Mouse (Mus musculus) G1E (cell line): Measurements from ENCODE around the gene Sdsl. TPM values are rescaled to one million over a fixed set of nuclear protein-coding genes. Genes with fewer than 3 reads are reported as not detected.
A peak's percentile ranks its signal among the peaks of the same experiment; 100 is the strongest.

Source experiments
- ATAC-seq: 2 replicates; pipeline ENCODE4 v1.8.0; 2016; ENCODE audit warnings: mild to moderate bottlenecking; ENCODE audit not compliant: insufficient number of reproducible peaks, poor library complexity, low FRiP score, severe bottlenecking; ENCODE audit errors: extremely low read depth
- DNase-seq: peaks from one replicate; pipeline ENCODE4 v3.0.0; 2012; ENCODE audit warnings: low spot score
- H3K27me3 ChIP-seq: 2 replicates; pipeline ENCODE4 v1.6.1; 2012; ENCODE audit warnings: mild to moderate bottlenecking, low read length, inconsistent platforms; ENCODE audit not compliant: insufficient read depth
- H3K36me3 ChIP-seq: replicated peaks from 2 replicates; pipeline ENCODE3; 2012; ENCODE audit warnings: mild to moderate bottlenecking, inconsistent platforms
- H3K4me1 ChIP-seq: 2 replicates; pipeline ENCODE4 v1.6.1; 2012; ENCODE audit warnings: low read depth, low read length, inconsistent platforms, mixed read lengths; ENCODE audit not compliant: insufficient read depth
- H3K4me3 ChIP-seq: 2 replicates; pipeline ENCODE4 v1.5.1; 2012; ENCODE audit warnings: low read depth, mild to moderate bottlenecking, inconsistent platforms, low read length, moderate library complexity, mixed read lengths
- H3K9me3 ChIP-seq: replicated peaks from 2 replicates; pipeline ENCODE4 v1.6.1; 2012; ENCODE audit warnings: inconsistent platforms
- CTCF ChIP-seq: IDR thresholded peaks from 2 replicates; pipeline ENCODE4 v1.5.1; 2012; ENCODE audit warnings: low read depth, low read length, inconsistent platforms, mixed read lengths
- GATA1 ChIP-seq: IDR thresholded peaks from 2 replicates; pipeline ENCODE4 v1.6.1; 2012; ENCODE audit warnings: borderline replicate concordance, low read length, inconsistent platforms, mixed read lengths
- GATA2 ChIP-seq: IDR thresholded peaks from 2 replicates; pipeline ENCODE4 v1.6.1; 2012; ENCODE audit warnings: low read depth, low read length, inconsistent platforms, borderline replicate concordance
- POLR2AphosphoS5 ChIP-seq: IDR thresholded peaks from 2 replicates; pipeline ENCODE4 v1.6.1; 2012; ENCODE audit warnings: low read depth, low read length, inconsistent platforms; ENCODE audit not compliant: insufficient replicate concordance
- TAL1 ChIP-seq: conservative IDR thresholded peaks from 2 replicates; pipeline ENCODE4 v1.6.1; 2012; ENCODE audit warnings: low read depth, low read length, inconsistent platforms, mixed read lengths
- polyA plus RNA-seq: library from polyadenylated mRNA; stranded (reverse); fragments of >175 nt; gene quantifications from 2 replicates; pipeline ENCODE4 v1.2.3, GENCODE M21; 2012
- total RNA-seq, 2 experiments: library from RNA; stranded (forward) in 1 of 2; stranded (reverse) in 1 of 2; fragments of 200-1000 nt in 1 of 2; fragments of >200 nt in 1 of 2; fragmentation: Nextera tagmentation in 1 of 2; gene quantifications; 2 replicates each; pipeline ENCODE4 v1.2.3; 2014 to 2017

Sdsl gene
- total and polyA plus RNA-seq, 3 experiments = 0.98 to 1.6 TPM; not detected in 1

GRCm38 (mm10) chr5:120473361-120473760 is 751 bp upstream of the Sdsl start:
- no peak for DNase-seq
- Histone ChIP-seq H3K36me3 (no peaks in the 10 kb centered on the region), H3K4me3 (no peak overlapping the region), H3K9me3 (no peaks in the 10 kb centered on the region), H3K4me1 (no peaks in the 10 kb centered on the region), H3K27me3 (peaks cover 33% of the 10 kb centered on the region)
- no peak for ATAC-seq
- TF ChIP-seq GATA1 = no peak
- TF ChIP-seq TAL1 = no peak

DNA sequence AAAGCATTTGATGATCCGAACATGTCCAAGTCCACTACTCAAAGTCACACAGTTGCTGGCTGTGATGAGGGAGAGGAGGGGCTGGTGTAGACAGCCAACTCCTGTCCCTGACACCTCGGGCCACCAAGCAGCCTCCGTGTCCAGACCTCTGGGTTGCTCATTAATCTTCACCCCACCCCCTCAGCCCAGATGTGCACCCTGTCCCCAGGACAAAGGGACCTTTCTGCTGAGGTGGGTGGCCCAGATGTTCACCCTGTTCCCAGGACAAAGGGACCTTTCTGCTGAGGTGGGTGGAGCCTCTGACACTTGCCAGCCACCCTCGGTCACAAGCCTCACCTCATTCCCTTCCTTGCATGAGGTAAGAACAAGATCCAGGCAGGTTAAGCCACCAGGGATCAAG is 1.1 kb downstream of the Sdsl start:
- peaks cover 28% of the 10 kb centered on the region for H3K27me3 ChIP-seq
- DNase-seq (no peak), ATAC-seq (no peak)
- 0 out of 2 replicates have a peak, but pooled peaks cover 2% of the 10 kb centered on the region for H3K4me1 ChIP-seq
- no peaks in the 10 kb centered on the region for H3K9me3 ChIP-seq
- no peaks in the 10 kb centered on the region for H3K36me3 ChIP-seq
- H3K4me3 ChIP-seq = no peak overlapping the region
- no peak for TF ChIP-seq GATA1
- no peak for TF ChIP-seq POLR2AphosphoS5
- TF ChIP-seq CTCF = no peak
- no peak for TF ChIP-seq TAL1
- TF ChIP-seq GATA2 = no peak

- H3K36me3 ChIP-seq = no peaks in the 10 kb centered on the region
- ATAC-seq (no peak), DNase-seq (no peak)
- H3K4me1 ChIP-seq = 0 out of 2 replicates have a peak, but pooled peaks cover 2% of the 10 kb centered on the region
- TF ChIP-seq GATA1 (no peak), POLR2AphosphoS5 (no peak), TAL1 (no peak), CTCF (no peak), GATA2 (no peak)
- no peak overlapping the region for H3K4me3 ChIP-seq
- peaks cover 3% of the 10 kb centered on the region; the same call in 1 of the 2 replicates for H3K9me3 ChIP-seq
- H3K27me3 ChIP-seq = peaks cover 16% of the 10 kb centered on the region
Observed at GRCm38 (mm10) chr5:120468830-120469229, 3.8 kb downstream of the Sdsl start.

- Histone ChIP-seq H3K36me3 (no peaks in the 10 kb centered on the region), H3K27me3 (peaks cover 12% of the 10 kb centered on the region), H3K9me3 (peaks cover 3% of the 10 kb centered on the region; the same call in 1 of the 2 replicates), H3K4me1 (0 out of 2 replicates have a peak, but pooled peaks cover 2% of the 10 kb centered on the region), H3K4me3 (no peak overlapping the region)
- TF ChIP-seq CTCF (no peak), GATA2 (no peak), TAL1 (no peak), POLR2AphosphoS5 (no peak), GATA1 (no peak)
- DNase-seq (no peak), ATAC-seq (no peak)
Observed at GRCm38 (mm10) chr5:120468336-120468735, 4.3 kb downstream of the Sdsl start.

- no peak for ATAC-seq
- Histone ChIP-seq H3K4me1 (0 out of 2 replicates have a peak, but pooled peaks cover 2% of the 10 kb centered on the region), H3K4me3 (no peak overlapping the region; the same call in 1 of the 2 replicates), H3K9me3 (peaks cover 3% of the 10 kb centered on the region; the same call in 1 of the 2 replicates), H3K27me3 (peaks cover 7% of the 10 kb centered on the region), H3K36me3 (no peaks in the 10 kb centered on the region)
- DNase-seq = no peak
- TF ChIP-seq CTCF (no peak), GATA2 (no peak), POLR2AphosphoS5 (no peak), GATA1 (no peak)
Observed at GRCm38 (mm10) chr5:120467026-120467425, 5.6 kb downstream of the Sdsl start.

DNA sequence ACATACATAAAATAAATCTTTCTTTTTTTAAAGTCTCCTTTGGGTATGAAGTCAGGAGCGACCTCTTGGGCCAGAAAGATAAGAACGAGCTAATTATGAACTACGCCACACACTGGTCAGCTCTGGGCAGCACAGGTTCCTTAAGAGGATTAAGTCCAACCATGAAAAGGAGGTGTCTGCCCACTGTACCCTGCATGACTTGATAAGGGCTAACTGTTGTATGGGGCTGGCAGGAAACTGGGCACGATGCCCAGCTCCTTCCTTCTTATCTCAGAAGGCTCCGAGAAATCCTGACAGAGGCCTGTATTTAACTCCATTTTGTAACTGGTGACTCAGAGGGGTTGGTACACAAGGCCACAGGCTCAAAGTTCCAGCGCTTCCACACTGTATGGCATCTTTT is 6.8 kb downstream of the Sdsl start:
- Histone ChIP-seq H3K4me1 (0 out of 2 replicates have a peak, but pooled peaks cover 2% of the 10 kb centered on the region), H3K27me3 (peaks cover 10% of the 10 kb centered on the region; the same call in 1 of the 2 replicates), H3K9me3 (peaks cover 3% of the 10 kb centered on the region; the same call in 1 of the 2 replicates), H3K4me3 (no peak overlapping the region), H3K36me3 (no peaks in the 10 kb centered on the region)
- no peak for ATAC-seq
- peak; percentile 42 for DNase-seq
- 0 out of 2 replicates have a peak, but pooled peaks have one; percentile 21 for TF ChIP-seq TAL1
- TF ChIP-seq GATA2 = no peak
- TF ChIP-seq POLR2AphosphoS5 = no peak
- no peak for TF ChIP-seq CTCF
- no peak for TF ChIP-seq GATA1
